Mouse (Mus musculus) cortical plate, adult 2 months (tissue): ENCODE data around the gene Fam3c. TPM values are rescaled to one million over a fixed set of nuclear protein-coding genes. Genes with fewer than 3 reads are reported as not detected.
A peak's percentile ranks its signal among the peaks of the same experiment; 100 is the strongest.

ENCODE experiments used
- H3K27ac ChIP-seq: fragments of 200-500 bp; 2 replicates; pipeline ENCODE4 v1.5.1; 2012; ENCODE audit warnings: low read length, control low read depth, inconsistent platforms; ENCODE audit not compliant: insufficient read depth
- H3K4me1 ChIP-seq: fragments of 200-500 bp; 2 replicates; pipeline ENCODE4 v1.6.1; 2011; ENCODE audit warnings: low read length; ENCODE audit not compliant: control insufficient read depth, insufficient read depth
- H3K4me3 ChIP-seq: fragments of 200-500 bp; 2 replicates; pipeline ENCODE4 v1.5.1; 2011; ENCODE audit warnings: mild to moderate bottlenecking, low read length, control low read depth; ENCODE audit not compliant: insufficient read depth
- CTCF ChIP-seq: fragments of 200-500 bp; IDR thresholded peaks from 2 replicates; pipeline ENCODE4 v1.5.1; 2011; ENCODE audit warnings: mild to moderate bottlenecking, control low read depth, low read length; ENCODE audit not compliant: insufficient read depth; ENCODE audit errors: extremely low read depth
- POLR2A ChIP-seq: fragments of 200-500 bp; IDR thresholded peaks from 2 replicates; pipeline ENCODE4 v1.6.1; 2011; ENCODE audit warnings: mild to moderate bottlenecking, low read length, control low read depth; ENCODE audit not compliant: insufficient read depth; ENCODE audit errors: extremely low read depth
- polyA plus RNA-seq: library from polyadenylated mRNA; depleted of rRNA; stranded (reverse); fragments of >200 nt; gene quantifications from 2 replicates; pipeline ENCODE4 v1.2.3, GENCODE M21; 2012

The Fam3c gene
- polyA plus RNA-seq, 1 experiment: 35.3 TPM

DNA sequence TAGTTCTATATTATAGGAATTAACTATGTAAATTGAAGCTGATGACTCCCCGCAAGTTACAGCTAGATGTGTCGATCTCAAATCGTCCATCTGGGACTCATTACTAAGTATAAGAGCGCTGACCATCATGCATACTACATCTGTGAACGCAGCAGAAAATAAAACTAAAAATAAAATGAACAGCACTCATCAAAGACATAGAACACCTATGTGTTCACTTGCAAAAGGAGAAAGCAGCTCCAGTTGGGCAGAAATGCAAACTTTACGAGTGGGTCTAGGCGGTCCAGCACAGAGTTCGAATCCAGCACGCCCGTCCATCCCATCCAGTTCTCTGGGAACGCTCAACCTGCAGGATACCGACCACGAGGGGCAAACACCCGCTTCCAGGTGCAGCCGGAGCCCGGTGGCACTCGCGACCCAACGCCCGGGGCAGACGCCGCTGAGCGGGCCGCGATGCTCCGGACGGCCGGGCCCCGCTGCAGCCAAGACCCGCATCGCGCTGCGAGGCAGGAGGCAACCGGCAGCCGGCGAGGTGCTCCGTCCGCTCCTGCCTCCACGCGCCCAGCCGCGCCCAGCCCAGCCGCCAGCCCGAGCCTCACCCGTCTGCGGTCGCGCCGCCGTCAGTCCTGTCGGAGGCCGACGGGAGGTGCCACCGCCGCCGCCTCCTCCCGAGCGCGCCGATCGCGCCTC, 502 bp downstream of the Fam3c start:
- TF ChIP-seq POLR2A (no peak), CTCF (no peak)
- Histone ChIP-seq H3K4me1 (peaks cover 3% of the 10 kb centered on the region; the same call in 1 of the 2 replicates), H3K27ac (peak overlapping the region; percentile 84), H3K4me3 (peak overlapping the region; percentile 64)

- peak overlapping the region; percentile 64; the same call in 1 of the 2 replicates for H3K4me3 ChIP-seq
- TF ChIP-seq POLR2A (no peak), CTCF (no peak)
- H3K4me1 ChIP-seq: peaks cover 3% of the 10 kb centered on the region; the same call in 1 of the 2 replicates
- no peak overlapping the region for H3K27ac ChIP-seq
Observed at GRCm38 (mm10) chr6:22354675-22355074, 1.4 kb downstream of the Fam3c start.

DNA sequence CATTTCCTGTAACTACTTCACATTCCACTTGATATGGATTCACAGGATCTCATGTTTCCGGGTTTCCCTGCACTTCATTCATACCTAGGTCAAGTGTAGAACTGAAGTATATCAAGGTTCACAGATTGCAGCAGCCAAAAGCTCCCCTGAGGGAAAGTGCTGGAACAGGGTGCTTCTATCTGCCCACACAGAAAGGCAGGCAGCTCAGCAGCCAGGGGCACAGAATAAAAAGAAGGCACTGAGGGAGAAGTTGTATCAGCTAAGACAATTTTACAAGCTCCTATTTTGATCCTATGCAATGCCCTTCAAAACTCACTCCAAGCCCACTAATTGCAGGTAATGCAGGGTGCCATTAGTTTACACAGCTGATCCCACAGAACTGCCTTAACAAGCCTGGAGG, 2.0 kb downstream of the Fam3c start:
- Histone ChIP-seq H3K27ac (no peak overlapping the region), H3K4me1 (peaks cover 3% of the 10 kb centered on the region; the same call in 1 of the 2 replicates), H3K4me3 (peak overlapping the region; percentile 64)
- no peak for TF ChIP-seq POLR2A
- TF ChIP-seq CTCF: no peak

GRCm38 (mm10) chr6:22351551-22351950, 4.5 kb downstream of the Fam3c start:
- no peak overlapping the region for H3K27ac ChIP-seq
- TF ChIP-seq CTCF: no peak
- TF ChIP-seq POLR2A: no peak
- H3K4me3 ChIP-seq: no peak overlapping the region
- peaks cover 3% of the 10 kb centered on the region; the same call in 1 of the 2 replicates for H3K4me1 ChIP-seq

GRCm38 (mm10) chr6:22350239-22350571, 5.8 kb downstream of the Fam3c start:
- Histone ChIP-seq H3K4me3 (no peak overlapping the region), H3K4me1 (peaks cover 3% of the 10 kb centered on the region; the same call in 1 of the 2 replicates), H3K27ac (no peak overlapping the region)
- TF ChIP-seq CTCF (no peak), POLR2A (no peak)

- no peak overlapping the region for H3K27ac ChIP-seq
- H3K4me3 ChIP-seq: no peak overlapping the region
- no peak for TF ChIP-seq POLR2A
- no peak for TF ChIP-seq CTCF
- peaks cover 3% of the 10 kb centered on the region; the same call in 1 of the 2 replicates for H3K4me1 ChIP-seq
Observed at GRCm38 (mm10) chr6:22349531-22350238, 6.4 kb downstream of the Fam3c start.

- no peaks in the 10 kb centered on the region for H3K4me1 ChIP-seq
- TF ChIP-seq CTCF (no peak), POLR2A (no peak)
- H3K4me3 ChIP-seq: no peak overlapping the region
- H3K27ac ChIP-seq: no peak overlapping the region
Observed at GRCm38 (mm10) chr6:22348975-22349374, 7.1 kb downstream of the Fam3c start.

- Histone ChIP-seq H3K4me1 (no peaks in the 10 kb centered on the region), H3K27ac (no peak overlapping the region), H3K4me3 (no peak overlapping the region)
- TF ChIP-seq POLR2A: no peak
- TF ChIP-seq CTCF: no peak
Observed at GRCm38 (mm10) chr6:22348130-22348529, 7.9 kb downstream of the Fam3c start.

- Histone ChIP-seq H3K4me1 (no peaks in the 10 kb centered on the region), H3K27ac (no peak overlapping the region), H3K4me3 (no peak overlapping the region)
- TF ChIP-seq CTCF: no peak
- TF ChIP-seq POLR2A: no peak
Observed at GRCm38 (mm10) chr6:22347132-22347902, 8.7 kb downstream of the Fam3c start.
